Mouse (Mus musculus) kidney, embryonic 15.5 days (tissue): Measurements from ENCODE around the gene Glis2. TPM values are rescaled to one million over a fixed set of nuclear protein-coding genes. Genes with fewer than 3 reads are reported as not detected.
A peak's percentile ranks its signal among the peaks of the same experiment; 100 is the strongest.

Source experiments
- ATAC-seq: fragments of 200-750 bp; cut with Nextera tagmentation; replicated peaks from 2 replicates; pipeline ENCODE4 v1.8.0; 2017; ENCODE audit warnings: moderate TSS enrichment; ENCODE audit not compliant: low FRiP score
- H3K27ac ChIP-seq: fragments of 300-500 bp; sonication (generic); 2 replicates; pipeline ENCODE4 v1.5.1; 2015; ENCODE audit warnings: mild to moderate bottlenecking, inconsistent platforms
- H3K27me3 ChIP-seq: fragments of 300-500 bp; sonication (generic); 2 replicates; pipeline ENCODE4 v1.6.1; 2015; ENCODE audit warnings: inconsistent platforms
- H3K36me3 ChIP-seq: fragments of 300-500 bp; sonication (generic); 2 replicates; pipeline ENCODE4 v1.6.1; 2015; ENCODE audit warnings: inconsistent platforms
- H3K4me1 ChIP-seq: fragments of 300-500 bp; sonication (generic); 2 replicates; pipeline ENCODE4 v1.6.1; 2015; ENCODE audit warnings: inconsistent platforms
- H3K4me2 ChIP-seq: fragments of 300-500 bp; sonication (generic); 2 replicates; pipeline ENCODE4 v1.6.1; 2015; ENCODE audit warnings: moderate library complexity, mild to moderate bottlenecking, inconsistent platforms
- H3K4me3 ChIP-seq: fragments of 300-500 bp; sonication (generic); replicated peaks from 2 replicates; pipeline ENCODE4 v1.5.1; 2015; ENCODE audit warnings: mild to moderate bottlenecking, inconsistent platforms
- H3K9ac ChIP-seq: fragments of 300-500 bp; sonication (generic); 2 replicates; pipeline ENCODE4 v1.6.1; 2015; ENCODE audit warnings: mild to moderate bottlenecking, inconsistent platforms
- H3K9me3 ChIP-seq: fragments of 300-500 bp; sonication (generic); replicated peaks from 2 replicates; pipeline ENCODE4 v1.6.1; 2016; ENCODE audit warnings: inconsistent platforms
- WGBS: fragments of 180-500 bp; shearing (Covaris S2); methylation state at CpG from one replicate; pipeline ENCODE4 v1.1.7; 2015; ENCODE audit warnings: mixed read lengths; 5-methylcytosine and 5-hydroxymethylcytosine counted together
- polyA plus RNA-seq: library from polyadenylated mRNA; unstranded; fragments of >200 nt; fragmentation: Nextera tagmentation; extraction: Ambion mirVana; gene quantifications from 2 replicates; pipeline ENCODE4 v1.2.1, GENCODE M21; 2015

Gene Glis2
- polyA plus RNA-seq, 1 experiment from 2014 or later, result 41.2 TPM

- WGBS, result 54% methylated on average over 7 of the region's 7 CpGs
- peak overlapping the region; percentile 79 for H3K4me3 ChIP-seq
- H3K36me3 ChIP-seq, result no peaks in the 10 kb centered on the region
- peaks cover 88% of the 10 kb centered on the region for H3K4me1 ChIP-seq
- no peak for ATAC-seq
- peak overlapping the region; percentile 97 for H3K27ac ChIP-seq
- H3K4me2 ChIP-seq, result peak overlapping the region; percentile 88
- H3K9me3 ChIP-seq, result no peaks in the 10 kb centered on the region
- H3K27me3 ChIP-seq, result no peaks in the 10 kb centered on the region
- peak overlapping the region; percentile 17; the same call in 1 of the 2 replicates for H3K9ac ChIP-seq
These were observed 2.8 kb downstream of the Glis2 start for GRCm38 (mm10) chr16:4597296-4597695.

- H3K4me3 ChIP-seq, result 0 out of 2 replicates have a peak overlapping the region, but pooled peaks have one; percentile 79
- H3K36me3 ChIP-seq, result no peaks in the 10 kb centered on the region
- ATAC-seq, result no peak
- H3K27me3 ChIP-seq, result no peaks in the 10 kb centered on the region
- H3K9me3 ChIP-seq, result no peaks in the 10 kb centered on the region
- H3K4me1 ChIP-seq, result peaks cover 88% of the 10 kb centered on the region
- H3K9ac ChIP-seq, result 0 out of 2 replicates have a peak overlapping the region, but pooled peaks have one; percentile 12
- H3K27ac ChIP-seq, result peak overlapping the region; percentile 97
- H3K4me2 ChIP-seq, result peak overlapping the region; percentile 88
- WGBS, result 58% methylated on average over 5 of the region's 5 CpGs
These were observed 3.5 kb downstream of the Glis2 start for GRCm38 (mm10) chr16:4598041-4598440.

GRCm38 (mm10) chr16:4598891-4599543, 4.5 kb downstream of the Glis2 start:
- Histone ChIP-seq H3K27me3 (no peaks in the 10 kb centered on the region), H3K4me2 (peak overlapping the region; percentile 88), H3K4me3 (no peak overlapping the region; the same call in 1 of the 2 replicates), H3K27ac (peak overlapping the region; percentile 93), H3K4me1 (peaks cover 88% of the 10 kb centered on the region), H3K9ac (peak overlapping the region; percentile 12; the same call in 1 of the 2 replicates), H3K36me3 (no peaks in the 10 kb centered on the region), H3K9me3 (no peaks in the 10 kb centered on the region)
- no peak for ATAC-seq
- WGBS, result 24% methylated on average over 6 of the region's 6 CpGs

- WGBS, result 79% methylated on average over 3 of the region's 3 CpGs
- H3K9me3 ChIP-seq, result no peaks in the 10 kb centered on the region
- no peak overlapping the region for H3K9ac ChIP-seq
- H3K4me2 ChIP-seq, result no peak overlapping the region
- no peak for ATAC-seq
- H3K4me3 ChIP-seq, result no peak overlapping the region
- peaks cover 93% of the 10 kb centered on the region for H3K4me1 ChIP-seq
- H3K36me3 ChIP-seq, result no peaks in the 10 kb centered on the region
- no peaks in the 10 kb centered on the region for H3K27me3 ChIP-seq
- peak overlapping the region; percentile 93 for H3K27ac ChIP-seq
These were observed 5.1 kb downstream of the Glis2 start for GRCm38 (mm10) chr16:4599616-4600015.

GRCm38 (mm10) chr16:4600701-4601310, 6.3 kb downstream of the Glis2 start:
- peak overlapping the region; percentile 93 for H3K27ac ChIP-seq

GRCm38 (mm10) chr16:4602189-4602588, 7.7 kb downstream of the Glis2 start:
- peak; percentile 45 for ATAC-seq
- Histone ChIP-seq H3K36me3 (no peaks in the 10 kb centered on the region), H3K4me2 (peak overlapping the region; percentile 24), H3K9ac (0 out of 2 replicates have a peak overlapping the region, but pooled peaks have one; percentile 16), H3K27ac (peak overlapping the region; percentile 93), H3K4me1 (peaks cover 100% of the 10 kb centered on the region), H3K27me3 (no peaks in the 10 kb centered on the region), H3K9me3 (no peaks in the 10 kb centered on the region), H3K4me3 (no peak overlapping the region)
- 15% methylated on average over 3 of the region's 3 CpGs for WGBS

More at GRCm38 (mm10) chr16:4600701-4601310, 6.3 kb downstream of the Glis2 start:
- no peak overlapping the region for H3K4me3 ChIP-seq
- H3K9ac ChIP-seq, result peak overlapping the region; percentile 8; the same call in 1 of the 2 replicates
- 69% methylated on average over 9 of the region's 9 CpGs for WGBS
- H3K4me2 ChIP-seq, result 0 out of 2 replicates have a peak overlapping the region, but pooled peaks have one; percentile 4
- H3K4me1 ChIP-seq, result peaks cover 100% of the 10 kb centered on the region
- no peaks in the 10 kb centered on the region for H3K36me3 ChIP-seq
- no peaks in the 10 kb centered on the region for H3K9me3 ChIP-seq
- no peaks in the 10 kb centered on the region for H3K27me3 ChIP-seq
- no peak for ATAC-seq

- peak; percentile 64 for ATAC-seq
- peak overlapping the region; percentile 27; the same call in 1 of the 2 replicates for H3K9ac ChIP-seq
These were observed 8.4 kb downstream of the Glis2 start for GRCm38 (mm10) chr16:4602766-4603452.

GRCm38 (mm10) chr16:4603453-4603837, 8.9 kb downstream of the Glis2 start:
- 31% methylated on average over 1 of the region's 1 CpGs for WGBS
- peak overlapping the region; percentile 11; the same call in 1 of the 2 replicates for H3K9ac ChIP-seq
- H3K4me2 ChIP-seq, result peak overlapping the region; percentile 24; the same call in 1 of the 2 replicates
- no peak for ATAC-seq
- no peaks in the 10 kb centered on the region for H3K27me3 ChIP-seq
- H3K27ac ChIP-seq, result peak overlapping the region; percentile 93
- no peaks in the 10 kb centered on the region for H3K9me3 ChIP-seq
- H3K36me3 ChIP-seq, result no peaks in the 10 kb centered on the region
- no peak overlapping the region for H3K4me3 ChIP-seq
- H3K4me1 ChIP-seq, result peaks cover 100% of the 10 kb centered on the region

More at GRCm38 (mm10) chr16:4602766-4603452, 8.4 kb downstream of the Glis2 start:
- peak overlapping the region; percentile 93 for H3K27ac ChIP-seq
- no peaks in the 10 kb centered on the region for H3K36me3 ChIP-seq
- no peak overlapping the region for H3K4me3 ChIP-seq
- WGBS, result 15% methylated on average over 7 of the region's 7 CpGs
- H3K4me2 ChIP-seq, result peak overlapping the region; percentile 24
- H3K9me3 ChIP-seq, result no peaks in the 10 kb centered on the region
- H3K27me3 ChIP-seq, result no peaks in the 10 kb centered on the region
- H3K4me1 ChIP-seq, result peaks cover 100% of the 10 kb centered on the region

- no peak for ATAC-seq
- no peak overlapping the region for H3K4me3 ChIP-seq
- H3K4me1 ChIP-seq, result peaks cover 96% of the 10 kb centered on the region
- no peaks in the 10 kb centered on the region for H3K27me3 ChIP-seq
- peak overlapping the region; percentile 24; the same call in 1 of the 2 replicates for H3K4me2 ChIP-seq
- peaks cover 7% of the 10 kb centered on the region; the same call in 1 of the 2 replicates for H3K36me3 ChIP-seq
- peak overlapping the region; percentile 11; the same call in 1 of the 2 replicates for H3K9ac ChIP-seq
- 57% methylated on average over 11 of the region's 11 CpGs for WGBS
- H3K9me3 ChIP-seq, result no peaks in the 10 kb centered on the region
- peak overlapping the region; percentile 93 for H3K27ac ChIP-seq
These were observed 9.9 kb downstream of the Glis2 start for GRCm38 (mm10) chr16:4604293-4604837.

- Histone ChIP-seq H3K4me2 (peak overlapping the region; percentile 39), H3K9me3 (no peaks in the 10 kb centered on the region), H3K4me1 (peaks cover 86% of the 10 kb centered on the region), H3K4me3 (no peak overlapping the region), H3K9ac (no peak overlapping the region), H3K36me3 (peaks cover 19% of the 10 kb centered on the region), H3K27ac (peak overlapping the region; percentile 93), H3K27me3 (no peaks in the 10 kb centered on the region)
- WGBS, result 50% methylated on average over 13 of the region's 13 CpGs
- ATAC-seq, result no peak
These were observed 11.1 kb downstream of the Glis2 start for GRCm38 (mm10) chr16:4605514-4606131.

GRCm38 (mm10) chr16:4606431-4607084, 12.0 kb downstream of the Glis2 start:
- 11% methylated on average over 5 of the region's 5 CpGs for WGBS
- Histone ChIP-seq H3K36me3 (peaks cover 29% of the 10 kb centered on the region), H3K27ac (peak overlapping the region; percentile 93), H3K27me3 (no peaks in the 10 kb centered on the region), H3K4me1 (peaks cover 76% of the 10 kb centered on the region), H3K4me2 (0 out of 2 replicates have a peak overlapping the region, but pooled peaks have one; percentile 39), H3K4me3 (no peak overlapping the region; the same call in 1 of the 2 replicates), H3K9me3 (no peaks in the 10 kb centered on the region), H3K9ac (0 out of 2 replicates have a peak overlapping the region, but pooled peaks have one; percentile 14)
- ATAC-seq, result no peak
